Mouse (Mus musculus): ENCODE data around the gene Rmi2.

DNA sequence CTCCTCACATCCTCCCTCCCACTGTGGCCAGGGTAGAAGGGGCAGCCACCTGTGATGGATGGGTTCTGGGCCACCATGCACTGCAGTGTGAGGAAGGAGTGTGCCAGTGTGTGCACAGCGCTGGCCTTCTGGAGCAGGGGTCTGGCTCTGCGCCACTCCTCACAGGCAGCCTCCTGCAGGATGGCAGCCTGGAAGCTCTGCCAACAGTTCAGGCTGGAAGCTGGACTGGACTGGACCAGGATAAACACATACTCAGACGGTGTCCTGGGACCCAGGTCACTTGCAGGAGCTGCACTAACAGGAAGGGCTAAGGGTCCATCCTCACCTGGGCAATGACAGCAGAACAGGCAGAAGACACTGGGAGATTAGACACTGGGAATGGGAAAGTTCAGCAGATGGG, 98.5 kb downstream of the Rmi2 start:
- TF ChIP-seq CTCF (conservative IDR thresholded peaks at IDR 0.05; ENCODE audit: low read length): no peak
- no peak for TF ChIP-seq NANOG (IDR thresholded peaks at IDR 0.05; ENCODE audit: borderline replicate concordance, low read length)
